Mouse (Mus musculus): ENCODE results near the gene Muc13. TPM values are rescaled to one million over a fixed set of nuclear protein-coding genes. Genes with fewer than 3 reads are reported as not detected.

Muc13 gene
- polyA plus RNA-seq, 1 experiment from 2014 or later = 0.10 TPM

DNA sequence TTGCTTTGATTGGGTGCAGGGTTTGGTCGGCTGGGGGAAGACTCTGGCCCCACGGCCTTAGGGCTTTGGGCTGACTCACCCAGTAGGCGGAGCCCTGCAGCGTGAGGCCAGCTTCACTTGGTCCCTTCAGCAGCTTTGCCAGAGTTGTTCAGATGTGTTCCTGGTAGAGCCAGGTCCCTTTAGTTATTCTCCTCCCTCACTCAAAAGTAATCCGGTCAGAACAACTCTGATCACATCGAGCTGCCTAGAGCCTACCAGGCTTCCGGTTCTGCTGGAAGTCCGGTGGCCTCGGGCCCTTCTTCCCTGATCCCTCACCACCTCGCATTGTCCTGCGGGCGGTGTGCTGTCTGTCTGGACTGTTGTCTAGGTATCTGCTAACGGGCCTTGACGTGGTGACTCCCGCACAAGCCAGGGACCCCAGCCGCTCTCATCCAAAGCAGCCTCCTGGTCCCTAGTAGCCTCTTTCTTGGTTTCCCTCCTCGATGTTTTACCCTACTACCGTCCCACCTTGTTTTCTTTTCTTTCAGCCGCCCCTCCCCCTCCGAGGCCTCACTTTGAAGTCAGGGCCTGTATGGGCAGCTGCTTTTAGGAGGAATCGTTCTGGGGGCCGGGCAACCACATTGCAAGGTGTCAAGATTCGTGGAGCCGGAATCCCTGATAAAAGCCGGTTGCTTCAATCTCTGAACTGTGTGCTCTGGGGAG, 40.1 kb downstream of the Muc13 start:
- Histone ChIP-seq H3K27ac (replicated peaks) (peak overlapping the region; percentile 81), H3K9me3 (replicated peaks) (no peaks in the 10 kb centered on the region), H3K36me3 (no peaks in the 10 kb centered on the region), H3K27me3 (ENCODE audit: low read depth, poor library complexity, severe bottlenecking) (peaks cover 62% of the 10 kb centered on the region), H3K4me1 (peaks cover 47% of the 10 kb centered on the region), H3K4me3 (peak overlapping the region; percentile 47)
- DNase-seq (ENCODE audit: low spot score) = peak; percentile 67
- WGBS = 1% methylated on average over 25 of the region's 25 CpGs

DNA sequence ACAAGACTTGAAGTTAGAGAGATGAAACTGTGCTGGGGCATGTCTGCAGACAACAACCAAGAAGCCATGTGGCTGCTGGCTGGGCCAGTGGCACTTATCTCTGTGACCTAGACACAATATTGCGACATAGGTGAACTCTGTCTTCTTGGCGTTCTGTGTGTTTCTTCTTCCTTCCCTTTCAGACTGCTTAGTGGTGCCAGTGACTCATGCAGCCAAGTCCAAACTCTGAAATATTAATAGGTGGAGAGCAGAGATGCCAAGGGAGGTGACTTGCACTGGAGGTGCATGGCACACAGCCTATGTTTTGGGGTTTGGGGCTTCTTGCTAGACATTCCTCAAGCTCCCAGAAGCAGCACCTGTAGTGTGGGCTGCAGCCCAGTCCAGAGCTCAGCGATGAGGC, 42.8 kb downstream of the Muc13 start:
- no peak overlapping the region for H3K27ac ChIP-seq (replicated peaks)
- WGBS = 87% methylated on average over 3 of the region's 3 CpGs
- H3K36me3 ChIP-seq = no peaks in the 10 kb centered on the region
- H3K27me3 ChIP-seq (ENCODE audit: low read depth, poor library complexity, severe bottlenecking) = peaks cover 39% of the 10 kb centered on the region
- no peak for DNase-seq (ENCODE audit: low spot score)
- H3K4me1 ChIP-seq = peaks cover 28% of the 10 kb centered on the region
- H3K9me3 ChIP-seq (replicated peaks) = no peaks in the 10 kb centered on the region
- H3K4me3 ChIP-seq = no peak overlapping the region

DNA sequence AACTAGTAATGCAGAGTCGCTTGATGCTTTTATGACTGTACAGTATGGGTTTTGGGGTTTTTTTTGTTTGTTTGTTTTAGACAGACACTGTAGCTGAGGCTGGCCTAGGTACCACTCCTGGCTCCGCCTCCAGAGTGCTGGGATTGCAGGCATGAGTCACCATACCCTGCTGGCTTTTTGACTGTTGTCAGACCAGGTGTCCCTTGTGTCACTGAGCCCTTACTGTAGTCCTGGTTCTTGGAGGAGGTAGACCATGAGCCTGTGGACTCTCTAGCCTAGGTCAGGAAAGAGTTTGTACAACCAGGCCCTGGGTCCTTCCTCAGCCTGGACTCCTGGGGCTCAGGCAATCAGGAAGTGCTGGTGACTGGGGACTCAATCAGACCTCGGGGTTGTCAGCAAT, 43.4 kb downstream of the Muc13 start:
- no peaks in the 10 kb centered on the region for H3K9me3 ChIP-seq (replicated peaks)
- H3K27me3 ChIP-seq (ENCODE audit: low read depth, poor library complexity, severe bottlenecking) = peaks cover 34% of the 10 kb centered on the region
- H3K4me3 ChIP-seq = no peak overlapping the region
- DNase-seq (ENCODE audit: low spot score) = no peak
- H3K4me1 ChIP-seq = peaks cover 27% of the 10 kb centered on the region
- WGBS = 79% methylated on average over 3 of the region's 3 CpGs
- H3K36me3 ChIP-seq = no peaks in the 10 kb centered on the region
- no peak overlapping the region for H3K27ac ChIP-seq (replicated peaks)

DNA sequence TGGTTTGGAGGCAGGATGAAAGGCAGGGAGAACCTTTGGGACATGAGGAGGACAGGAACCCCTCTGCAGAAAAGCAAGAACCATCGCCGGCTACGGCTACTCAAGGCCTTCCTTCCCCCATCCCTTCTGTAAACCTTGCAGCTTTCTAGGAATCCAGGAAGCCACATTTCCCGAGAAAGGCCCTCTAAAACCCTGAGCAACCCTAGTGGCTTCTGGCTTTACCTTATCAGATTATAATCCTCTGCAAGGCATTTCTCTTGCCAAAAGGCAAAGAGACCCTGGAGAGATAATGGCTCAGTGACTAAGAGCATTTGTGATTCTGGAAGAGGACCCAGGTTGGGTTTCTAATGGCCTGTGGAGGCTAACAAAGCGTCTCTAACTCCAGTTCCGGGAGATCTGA, 46.8 kb downstream of the Muc13 start:
- 77% methylated on average over 6 of the region's 6 CpGs for WGBS
- H3K36me3 ChIP-seq = no peaks in the 10 kb centered on the region
- DNase-seq (ENCODE audit: low spot score) = no peak

DNA sequence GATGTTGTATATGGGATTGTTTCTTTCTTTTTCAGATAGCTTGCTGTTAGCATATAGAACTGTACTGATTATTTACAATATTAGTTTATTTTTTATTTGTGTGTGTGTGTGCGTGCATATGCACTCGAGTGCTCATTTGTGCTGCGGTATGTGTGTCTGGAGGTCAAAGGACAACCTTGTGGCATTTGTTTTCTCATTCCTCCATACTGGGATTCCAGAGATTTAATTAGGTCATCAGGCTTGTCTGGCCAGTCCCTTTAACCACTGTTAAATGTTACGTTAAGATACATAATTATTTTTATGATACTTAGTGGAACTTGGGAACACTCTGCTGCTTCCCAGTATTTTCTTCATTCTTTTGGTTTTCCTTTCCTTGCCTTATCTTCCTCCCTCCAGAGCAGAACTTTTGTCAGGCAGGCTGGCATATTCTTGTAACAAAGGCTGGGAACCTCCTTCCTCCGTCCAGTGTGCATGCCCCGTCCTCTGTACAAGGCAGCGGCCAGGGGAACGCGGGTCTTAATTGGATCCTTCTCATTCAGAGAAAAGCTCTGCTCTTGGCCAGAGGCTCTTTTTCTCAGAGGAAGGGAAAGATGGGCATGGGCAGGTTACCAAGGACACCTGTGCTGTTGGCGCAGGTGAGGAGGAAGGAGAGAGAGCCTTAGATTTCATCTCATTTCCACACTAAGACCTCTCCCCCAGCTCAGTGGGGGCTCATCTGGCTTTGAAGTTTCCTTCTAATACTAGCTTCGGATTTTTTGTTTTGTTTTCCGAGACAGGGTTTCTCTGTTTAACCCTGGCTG, 48.4 kb downstream of the Muc13 start:
- 70% methylated on average over 12 of the region's 12 CpGs for WGBS
- Histone ChIP-seq H3K9me3 (replicated peaks) (no peaks in the 10 kb centered on the region), H3K27me3 (ENCODE audit: low read depth, poor library complexity, severe bottlenecking) (peaks cover 10% of the 10 kb centered on the region), H3K36me3 (peaks cover 5% of the 10 kb centered on the region; the same call in 1 of the 2 replicates), H3K4me1 (peaks cover 19% of the 10 kb centered on the region), H3K4me3 (no peak overlapping the region), H3K27ac (replicated peaks) (no peak overlapping the region)
- no peak for DNase-seq (ENCODE audit: low spot score)

More for the DNA sequence above, 46.8 kb downstream of the Muc13 start:
- H3K27ac ChIP-seq (replicated peaks) = no peak overlapping the region
- H3K4me1 ChIP-seq = peaks cover 17% of the 10 kb centered on the region
- peaks cover 16% of the 10 kb centered on the region for H3K27me3 ChIP-seq (ENCODE audit: low read depth, poor library complexity, severe bottlenecking)
- H3K9me3 ChIP-seq (replicated peaks) = no peaks in the 10 kb centered on the region
- H3K4me3 ChIP-seq = no peak overlapping the region

DNA sequence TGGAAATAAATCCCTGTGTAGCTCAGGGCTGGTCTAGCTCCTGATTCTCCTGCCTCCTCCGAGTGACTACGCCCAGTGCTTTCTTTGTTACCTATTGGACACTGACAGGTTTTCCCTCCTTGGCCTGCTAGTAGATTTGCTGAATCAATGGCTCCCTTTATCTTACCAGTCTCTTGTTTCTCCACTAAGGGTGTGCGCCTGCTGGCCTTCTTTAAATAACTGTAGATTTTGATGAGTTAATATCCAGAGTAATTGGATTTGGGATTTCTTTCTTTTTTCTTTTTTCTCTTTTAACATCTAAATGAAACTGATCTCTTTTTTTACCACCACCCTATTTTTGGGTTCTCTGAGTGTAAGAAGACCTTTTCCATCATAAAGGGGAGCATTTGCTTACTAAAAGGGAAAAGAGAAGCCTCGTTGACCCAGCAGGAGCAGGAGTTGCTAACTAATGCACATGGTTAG, 50.3 kb downstream of the Muc13 start:
- no peak for DNase-seq (ENCODE audit: low spot score)
- Histone ChIP-seq H3K36me3 (peaks cover 5% of the 10 kb centered on the region; the same call in 1 of the 2 replicates), H3K9me3 (replicated peaks) (no peaks in the 10 kb centered on the region), H3K4me3 (no peak overlapping the region), H3K27ac (replicated peaks) (no peak overlapping the region), H3K4me1 (peaks cover 19% of the 10 kb centered on the region), H3K27me3 (ENCODE audit: low read depth, poor library complexity, severe bottlenecking) (peaks cover 10% of the 10 kb centered on the region)
- WGBS = 36% methylated on average over 4 of the region's 4 CpGs

DNA sequence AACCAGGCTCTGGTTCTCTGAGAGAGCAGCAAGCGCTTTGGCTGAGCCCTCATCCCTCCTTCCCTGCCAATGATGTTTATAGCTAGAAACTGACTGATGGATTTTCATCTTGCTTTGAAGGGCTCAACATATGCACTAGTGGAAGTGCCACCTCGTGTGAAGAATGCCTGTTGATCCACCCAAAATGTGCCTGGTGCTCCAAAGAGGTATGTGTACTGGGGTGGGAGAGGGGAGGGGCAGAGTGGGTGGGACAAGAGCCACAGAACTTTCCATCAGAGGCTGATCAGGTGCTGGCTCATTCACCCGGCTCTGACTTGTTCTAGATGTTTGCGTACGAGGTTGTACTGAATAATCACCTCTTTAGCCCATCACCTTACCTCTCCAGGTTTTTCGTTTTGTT, 51.0 kb downstream of the Muc13 start:
- Histone ChIP-seq H3K4me1 (peaks cover 19% of the 10 kb centered on the region), H3K27ac (replicated peaks) (no peak overlapping the region), H3K9me3 (replicated peaks) (no peaks in the 10 kb centered on the region), H3K36me3 (peaks cover 5% of the 10 kb centered on the region; the same call in 1 of the 2 replicates), H3K27me3 (ENCODE audit: low read depth, poor library complexity, severe bottlenecking) (peaks cover 10% of the 10 kb centered on the region), H3K4me3 (no peak overlapping the region)
- whole genome bisulfite sequencing = 69% methylated on average over 6 of the region's 6 CpGs
- no peak for DNase-seq (ENCODE audit: low spot score)

DNA sequence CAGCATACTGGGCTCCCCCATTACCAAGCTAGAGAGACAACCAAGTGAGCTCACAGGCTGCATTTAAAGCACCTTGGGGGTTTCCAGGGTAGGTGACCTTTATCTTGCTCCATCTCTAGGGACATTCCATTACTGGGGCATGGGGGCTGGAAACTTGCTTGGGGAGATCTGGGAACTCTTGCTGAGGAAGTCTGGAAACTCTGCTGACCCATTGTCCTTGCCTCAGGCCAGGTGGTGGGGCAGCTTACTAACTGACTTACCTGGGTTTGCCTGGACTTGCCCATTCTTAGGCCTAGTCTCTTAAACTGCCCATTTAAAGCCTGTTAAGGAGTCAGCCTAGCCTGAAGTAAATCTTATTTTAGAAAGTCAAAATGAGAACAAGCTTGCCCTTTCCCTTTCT, 59.4 kb downstream of the Muc13 start:
- Histone ChIP-seq H3K4me1 (no peaks in the 10 kb centered on the region), H3K36me3 (0 out of 2 replicates have a peak, but pooled peaks cover 4% of the 10 kb centered on the region), H3K27me3 (ENCODE audit: low read depth, poor library complexity, severe bottlenecking) (no peaks in the 10 kb centered on the region), H3K27ac (replicated peaks) (no peak overlapping the region), H3K4me3 (no peak overlapping the region), H3K9me3 (replicated peaks) (no peaks in the 10 kb centered on the region; the same call in 1 of the 2 replicates)
- no peak for DNase-seq (ENCODE audit: low spot score)

DNA sequence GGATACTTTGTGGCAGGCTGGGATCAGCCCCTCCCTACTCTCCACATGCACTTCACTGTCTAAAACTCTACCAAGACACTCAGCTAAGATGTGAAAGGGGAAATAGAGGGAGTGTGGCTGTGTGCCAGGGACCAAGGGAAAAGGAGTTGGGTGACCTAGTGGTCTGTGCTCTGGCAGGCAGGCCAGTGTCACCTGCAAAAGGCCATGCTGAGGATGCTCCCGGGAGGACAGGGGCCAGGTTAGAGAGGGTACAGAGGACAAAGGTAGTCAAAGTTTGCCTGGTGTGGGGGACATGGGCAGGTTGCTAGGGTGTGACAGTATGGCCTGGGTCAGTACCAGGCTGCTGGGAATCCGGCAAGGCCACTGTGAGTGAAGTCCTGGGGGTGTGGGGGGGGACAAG, 64.9 kb downstream of the Muc13 start:
- Histone ChIP-seq H3K27me3 (ENCODE audit: low read depth, poor library complexity, severe bottlenecking) (no peaks in the 10 kb centered on the region), H3K4me1 (peaks cover 12% of the 10 kb centered on the region), H3K9me3 (replicated peaks) (no peaks in the 10 kb centered on the region), H3K4me3 (no peak overlapping the region), H3K36me3 (no peaks in the 10 kb centered on the region), H3K27ac (replicated peaks) (no peak overlapping the region)
- DNase-seq (ENCODE audit: low spot score) = no peak
- 88% methylated on average over 2 of the region's 2 CpGs for WGBS

DNA sequence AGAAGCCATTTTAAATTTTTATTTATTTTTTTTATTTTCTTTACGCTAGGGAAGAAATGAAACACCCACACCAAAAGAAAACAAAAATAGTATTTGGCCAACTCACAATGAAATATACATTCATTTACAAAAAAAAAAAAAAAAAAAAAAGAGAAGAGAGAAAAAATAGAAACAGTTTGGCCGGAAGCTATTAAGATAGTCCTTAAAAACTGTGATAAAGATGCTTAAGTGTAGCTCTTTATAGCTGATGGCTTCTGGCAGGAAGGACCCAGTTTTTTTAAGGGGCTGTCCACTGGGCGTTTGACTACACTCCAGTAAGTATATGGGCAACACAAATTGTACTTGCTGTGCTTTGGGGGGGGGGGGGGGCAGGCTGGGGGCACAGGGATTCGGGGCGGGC, 65.5 kb downstream of the Muc13 start:
- Histone ChIP-seq H3K36me3 (no peaks in the 10 kb centered on the region), H3K27me3 (ENCODE audit: low read depth, poor library complexity, severe bottlenecking) (no peaks in the 10 kb centered on the region), H3K4me1 (peaks cover 12% of the 10 kb centered on the region), H3K4me3 (no peak overlapping the region), H3K9me3 (replicated peaks) (no peaks in the 10 kb centered on the region), H3K27ac (replicated peaks) (no peak overlapping the region)
- WGBS = 62% methylated on average over 5 of the region's 5 CpGs
- DNase-seq (ENCODE audit: low spot score) = no peak

DNA sequence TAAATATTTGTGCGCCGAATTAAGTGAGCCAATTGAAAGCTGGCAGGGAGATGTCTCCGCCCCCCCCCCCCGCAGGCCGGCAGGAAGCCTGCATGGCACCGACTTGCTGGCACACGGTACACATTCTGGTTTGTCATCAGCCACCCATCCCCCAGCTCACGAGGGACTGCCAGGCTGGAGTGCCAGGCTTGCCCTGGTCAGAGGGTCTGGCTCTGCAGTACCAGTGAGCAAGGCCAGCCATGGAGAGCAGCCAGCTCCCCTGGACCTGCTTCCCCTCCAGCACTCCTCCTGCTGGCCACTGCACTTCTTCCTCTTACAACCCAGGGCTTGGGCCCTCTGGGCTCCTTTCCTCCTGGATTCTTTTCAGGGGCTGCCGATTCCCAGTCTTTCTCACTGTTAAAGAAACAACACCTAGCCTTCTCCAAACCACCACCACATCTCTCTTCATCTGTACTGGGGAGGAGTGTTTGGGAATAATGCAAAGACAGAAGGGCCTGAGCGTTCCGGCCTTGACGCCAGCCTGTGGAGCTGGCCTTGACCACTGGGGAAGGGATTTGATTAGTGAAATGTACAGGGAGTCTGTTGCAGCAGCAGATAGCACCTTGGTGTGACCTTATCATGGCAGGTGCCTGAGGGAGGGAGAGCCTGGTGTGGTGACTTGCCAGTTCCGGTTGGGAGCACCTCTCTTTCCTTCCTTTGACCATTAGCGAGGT, 66.3 kb downstream of the Muc13 start:
- 51% methylated on average over 14 of the region's 14 CpGs for WGBS

DNA sequence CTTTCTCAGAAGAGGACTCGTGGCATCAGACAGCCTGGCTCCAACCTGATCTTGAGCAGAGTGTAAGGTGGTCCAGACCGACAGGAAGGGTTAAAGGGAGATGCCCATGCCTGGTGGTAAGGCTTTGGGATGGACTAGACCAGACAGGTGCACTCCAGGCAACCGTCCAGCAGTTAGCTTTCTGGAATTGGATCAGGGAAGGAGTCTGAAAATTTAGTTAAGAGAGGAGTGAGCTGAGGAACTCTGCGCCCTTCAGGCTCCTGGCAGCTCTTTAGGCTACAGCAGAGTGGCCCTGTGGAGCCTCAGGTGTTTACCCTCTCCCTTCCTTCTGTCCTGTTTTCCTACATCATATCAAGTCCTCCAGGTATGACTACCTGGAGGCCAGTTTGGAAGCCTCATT, 68.6 kb downstream of the Muc13 start:
- Histone ChIP-seq H3K27ac (replicated peaks) (no peak overlapping the region), H3K36me3 (no peaks in the 10 kb centered on the region), H3K9me3 (replicated peaks) (no peaks in the 10 kb centered on the region), H3K27me3 (ENCODE audit: low read depth, poor library complexity, severe bottlenecking) (no peaks in the 10 kb centered on the region), H3K4me1 (peaks cover 12% of the 10 kb centered on the region), H3K4me3 (no peak overlapping the region)
- 86% methylated on average over 4 of the region's 4 CpGs for WGBS
- DNase-seq (ENCODE audit: low spot score) = no peak

More for the DNA sequence above, 66.3 kb downstream of the Muc13 start:
- H3K27me3 ChIP-seq (ENCODE audit: low read depth, poor library complexity, severe bottlenecking) = no peaks in the 10 kb centered on the region
- DNase-seq (ENCODE audit: low spot score) = no peak
- H3K4me1 ChIP-seq = peaks cover 12% of the 10 kb centered on the region
- peak overlapping the region; percentile 34 for H3K4me3 ChIP-seq
- H3K27ac ChIP-seq (replicated peaks) = peak overlapping the region; percentile 52
- no peaks in the 10 kb centered on the region for H3K9me3 ChIP-seq (replicated peaks)
- H3K36me3 ChIP-seq = no peaks in the 10 kb centered on the region
